Mouse (Mus musculus): Measurements from ENCODE around the gene Smoc1.

Smoc1 gene

GRCm38 (mm10) chr12:81227767-81228460 lies 201.3 kb downstream of the Smoc1 start:
- no peak for DNase-seq (ENCODE audit: low read depth)

DNA sequence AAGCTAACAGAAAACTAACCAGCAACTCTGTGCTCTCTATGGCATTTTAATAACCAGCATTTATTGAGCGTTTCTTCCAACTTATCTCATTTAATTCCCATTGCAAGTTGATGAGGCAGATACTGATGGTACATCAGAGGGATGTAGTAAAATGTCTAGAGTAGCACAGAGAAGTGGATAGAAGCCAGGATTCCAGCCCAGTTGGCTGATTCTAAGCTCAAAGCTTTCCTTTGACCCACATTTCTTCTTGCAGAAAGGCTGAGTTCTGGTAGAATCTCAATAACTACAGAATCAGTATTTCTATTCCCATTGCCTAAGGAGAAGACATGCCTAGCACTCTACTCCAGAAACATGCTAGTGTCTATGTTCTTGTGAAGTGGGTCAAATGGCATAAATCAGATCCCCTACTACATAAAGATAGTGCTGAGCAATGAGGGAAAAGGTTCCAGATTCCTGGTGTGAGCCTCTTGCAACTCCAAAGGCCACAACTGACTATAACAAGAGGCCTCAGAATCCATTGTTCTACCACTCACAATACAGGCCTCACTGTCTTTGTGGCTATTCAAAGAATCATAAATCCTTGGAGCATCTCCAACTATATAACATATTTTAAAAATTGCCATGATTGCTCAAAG lies 207.3 kb downstream of the Smoc1 start:
- no peak for DNase-seq (ENCODE audit: low read depth)

- no peak for DNase-seq (ENCODE audit: low read depth)
Measured at GRCm38 (mm10) chr12:81235456-81236330, 209.1 kb downstream of the Smoc1 start.

Measured in naive thymus-derived CD4-positive, alpha-beta T cell, adult 2 months (primary cell).